ENCODE assay signal across 40 mouse cellular contexts in genomic region chr14:56358422-56358821, GRCm38 (mm10). TPM values are rescaled to one million over a fixed set of nuclear protein-coding genes. Genes with fewer than 3 reads are reported as not detected.
"Had no signal": no experiment of that assay in that cellular context is flagged by ENCODE, and none has a peak within 500 bp of the region (broad histone marks: within the 10 kb centered on the region; RNA-seq: fewer than 3 reads in every experiment).

No protein-coding gene starts in this region.

- DNase-seq: heart, adult 18-20 months; heart, adult 2 months; heart, postnatal 10 days; heart, postnatal 14 days; heart, postnatal 36 days; heart, postnatal 4 days; kidney, adult 11 months; kidney, adult 18-20 months; kidney, adult 2 months; kidney, adult 8-10 months; kidney, adult 9 months; kidney, postnatal 10 days; kidney, postnatal 14 days; kidney, postnatal 25 days; kidney, postnatal 36 days; kidney, postnatal 4 days; layer of hippocampus, adult 9-11 months had no signal

- H3K9me3 ChIP-seq: heart, embryonic 10.5 days; heart, embryonic 12.5 days; heart, embryonic 13.5 days; heart, embryonic 15.5 days; hindbrain, embryonic 10.5 days; hindbrain, embryonic 12.5 days; hindbrain, embryonic 13.5 days; hindbrain, embryonic 15.5 days; intestine, embryonic 15.5 days; kidney, embryonic 15.5 days had no signal

- H3K9ac ChIP-seq: heart, embryonic 12.5 days; heart, embryonic 13.5 days; heart, embryonic 15.5 days; hindbrain, embryonic 12.5 days; hindbrain, embryonic 13.5 days; hindbrain, embryonic 14.5 days; hindbrain, embryonic 15.5 days; intestine, embryonic 15.5 days; kidney, embryonic 15.5 days had no signal

- ATAC-seq: hindbrain, embryonic 16.5 days; hindbrain, postnatal 0 days; inflammation-experienced regulatory T-cells, adult 6 months; intestine, embryonic 15.5 days; intestine, embryonic 16.5 days; intestine, postnatal 0 days had no signal

- H3K27ac ChIP-seq: heart, adult 2 months; heart, embryonic 10.5 days; heart, embryonic 13.5 days; heart, embryonic 15.5 days; hindbrain, embryonic 10.5 days; hindbrain, embryonic 12.5 days; hindbrain, embryonic 13.5 days; hindbrain, embryonic 14.5 days; hindbrain, embryonic 15.5 days; hindbrain, postnatal 0 days; intestine, embryonic 15.5 days; kidney, embryonic 15.5 days; kidney, postnatal 0 days; layer of hippocampus, adult 2 months had no signal

- H3K4me1 ChIP-seq: heart, embryonic 10.5 days; heart, embryonic 12.5 days; heart, embryonic 13.5 days; hindbrain, embryonic 10.5 days; hindbrain, embryonic 12.5 days; hindbrain, embryonic 13.5 days; hindbrain, embryonic 15.5 days; intestine, embryonic 15.5 days; kidney, embryonic 15.5 days had no signal

- H3K27me3 ChIP-seq: intestine, embryonic 15.5 days had no signal

- H3K4me2 ChIP-seq: heart, embryonic 11.5 days; heart, embryonic 12.5 days; heart, embryonic 13.5 days; heart, embryonic 15.5 days; hindbrain, embryonic 12.5 days; hindbrain, embryonic 13.5 days; hindbrain, embryonic 14.5 days; hindbrain, embryonic 15.5 days; intestine, embryonic 15.5 days; kidney, embryonic 15.5 days had no signal

- H3K4me3 ChIP-seq: heart, adult 2 months; heart, embryonic 10.5 days; heart, embryonic 12.5 days; heart, embryonic 13.5 days; heart, embryonic 15.5 days; hindbrain, embryonic 10.5 days; hindbrain, embryonic 12.5 days; hindbrain, embryonic 13.5 days; hindbrain, embryonic 15.5 days; intestine, embryonic 15.5 days; kidney, embryonic 15.5 days; layer of hippocampus, adult 2 months had no signal

- H3K36me3 ChIP-seq: heart, embryonic 10.5 days; heart, embryonic 12.5 days; heart, embryonic 13.5 days; heart, embryonic 15.5 days; hindbrain, embryonic 10.5 days; hindbrain, embryonic 12.5 days; hindbrain, embryonic 13.5 days; hindbrain, embryonic 15.5 days; intestine, embryonic 15.5 days; kidney, embryonic 15.5 days had no signal

RNA-seq across cellular contexts. Expression of gene Atp12a, which starts 6.4 kb away (rescaled TPM):
- polyA plus RNA-seq: heart, adult 2 months; heart, embryonic 10.5 days; heart, embryonic 11.5 days; heart, embryonic 12.5 days; heart, embryonic 14.5 days; heart, postnatal 0 days; hindbrain, embryonic 10.5 days; hindbrain, embryonic 12.5 days; inflammation-experienced regulatory T-cells, adult 6 months; intestine, embryonic 14.5 days had no signal

RNA-seq across cellular contexts. Expression of gene Rnf17, which starts 44.0 kb away (rescaled TPM):
- polyA plus RNA-seq: large intestine, adult 2 months had no signal
